Mouse (Mus musculus) large intestine, adult 2 months (tissue): Measurements from ENCODE around the gene Pgd. TPM values are rescaled to one million over a fixed set of nuclear protein-coding genes. Genes with fewer than 3 reads are reported as not detected.
"Not testable (repeated sequence)": the region's sequence is repeated elsewhere in the genome, so short reads cannot be mapped to it uniquely, and the experiment has no call there.

Experiments used
- DNase-seq: peaks from one replicate; pipeline ENCODE4 v3.0.0-alpha.2; 2012; ENCODE audit warnings: low read depth, low spot score
- WGBS: fragments of 180-500 bp; shearing (Covaris S2); methylation state at CpG from one replicate; pipeline ENCODE4 v1.1.7; 2018; 5-methylcytosine and 5-hydroxymethylcytosine counted together
- polyA plus RNA-seq: library from polyadenylated mRNA; depleted of rRNA; stranded (reverse); fragments of >200 nt; gene quantifications from 2 replicates; pipeline ENCODE4 v1.2.3, GENCODE M21; 2012

Gene Pgd
- polyA plus RNA-seq, 1 experiment: 273 TPM

GRCm38 (mm10) chr4:149170394-149170931, 3.9 kb upstream of the Pgd start:
- DNase-seq: peak; percentile 97
- 19% methylated on average over 7 of the region's 7 CpGs for WGBS

GRCm38 (mm10) chr4:149169926-149170325, 3.4 kb upstream of the Pgd start:
- 33% methylated on average over 7 of the region's 8 CpGs for WGBS

GRCm38 (mm10) chr4:149168016-149168415, 1.4 kb upstream of the Pgd start:
- WGBS: 56% methylated on average over 2 of the region's 2 CpGs
- no peak for DNase-seq

More at GRCm38 (mm10) chr4:149169926-149170325, 3.4 kb upstream of the Pgd start:
- DNase-seq: not testable (repeated sequence)

GRCm38 (mm10) chr4:149166957-149167611, 513 bp upstream of the Pgd start:
- no peak for DNase-seq
- WGBS: under 1% methylated on average over 27 of the region's 27 CpGs

- WGBS: 21% methylated on average over 5 of the region's 5 CpGs
- no peak for DNase-seq
Observed at GRCm38 (mm10) chr4:149164150-149164549, 2.4 kb downstream of the Pgd start.

GRCm38 (mm10) chr4:149163196-149163595, 3.4 kb downstream of the Pgd start:
- no peak for DNase-seq
- 49% methylated on average over 1 of the region's 1 CpGs for WGBS

GRCm38 (mm10) chr4:149161166-149161565, 5.4 kb downstream of the Pgd start:
- no peak for DNase-seq
- WGBS: 85% methylated on average over 6 of the region's 6 CpGs

- 82% methylated on average over 13 of the region's 13 CpGs for WGBS
- DNase-seq: no peak
Observed at GRCm38 (mm10) chr4:149159891-149160290, 6.7 kb downstream of the Pgd start.

- no peak for DNase-seq
- WGBS: 90% methylated on average over 2 of the region's 2 CpGs
Observed at GRCm38 (mm10) chr4:149159203-149159602, 7.4 kb downstream of the Pgd start.

- 52% methylated on average over 8 of the region's 8 CpGs for WGBS
Observed at GRCm38 (mm10) chr4:149157415-149157973, 9.1 kb downstream of the Pgd start.

GRCm38 (mm10) chr4:149155711-149156110, 10.9 kb downstream of the Pgd start:
- DNase-seq: no peak
- 93% methylated on average over 6 of the region's 6 CpGs for WGBS

More at GRCm38 (mm10) chr4:149157415-149157973, 9.1 kb downstream of the Pgd start:
- no peak for DNase-seq

GRCm38 (mm10) chr4:149154859-149155258, 11.7 kb downstream of the Pgd start:
- no peak for DNase-seq

GRCm38 (mm10) chr4:149150721-149151120, 15.8 kb downstream of the Pgd start:
- 93% methylated on average over 11 of the region's 11 CpGs for WGBS
- no peak for DNase-seq

More at GRCm38 (mm10) chr4:149154859-149155258, 11.7 kb downstream of the Pgd start:
- WGBS: 99% methylated on average over 7 of the region's 7 CpGs

- 82% methylated on average over 11 of the region's 11 CpGs for WGBS
- no peak for DNase-seq
Observed at GRCm38 (mm10) chr4:149150256-149150655, 16.3 kb downstream of the Pgd start.

GRCm38 (mm10) chr4:149149611-149150010, 17.0 kb downstream of the Pgd start:
- WGBS: 58% methylated on average over 7 of the region's 7 CpGs
- DNase-seq: no peak

GRCm38 (mm10) chr4:149149196-149149595, 17.4 kb downstream of the Pgd start:
- 76% methylated on average over 9 of the region's 9 CpGs for WGBS
- no peak for DNase-seq

- WGBS: 74% methylated on average over 4 of the region's 4 CpGs
- DNase-seq: no peak
Observed at GRCm38 (mm10) chr4:149148084-149148483, 18.5 kb downstream of the Pgd start.

GRCm38 (mm10) chr4:149147528-149147927, 19.0 kb downstream of the Pgd start:
- WGBS: 69% methylated on average over 7 of the region's 7 CpGs
- DNase-seq: no peak

GRCm38 (mm10) chr4:149145151-149145550, 21.4 kb downstream of the Pgd start:
- 85% methylated on average over 4 of the region's 4 CpGs for WGBS
- no peak for DNase-seq

GRCm38 (mm10) chr4:149144459-149144858, 22.1 kb downstream of the Pgd start:
- 9% methylated on average over 3 of the region's 3 CpGs for WGBS
- peak; percentile 76 for DNase-seq

GRCm38 (mm10) chr4:149143594-149143993, 23.0 kb downstream of the Pgd start:
- 2% methylated on average over 4 of the region's 4 CpGs for WGBS
- DNase-seq: no peak
